9 mouse cellular contexts compared by ENCODE assay signal in genomic region chr13:21253986-21254385, GRCm38 (mm10). TPM values are rescaled to one million over a fixed set of nuclear protein-coding genes. Genes with fewer than 3 reads are reported as not detected.
DNase-seq lines count a peak whose midpoint lies in the region; ATAC-seq and TF ChIP-seq lines count a peak whose summit lies in the region.
"Had no signal": no experiment of that assay in that cellular context is flagged by ENCODE, and none has a peak within 500 bp of the region (broad histone marks: within the 10 kb centered on the region; RNA-seq: fewer than 3 reads in every experiment).

No protein-coding gene starts in this region.

- no peak overlapping the region for H3K27ac ChIP-seq in CH12.LX (ENCODE audit: insufficient read depth, low read depth)
- H3K27ac ChIP-seq in hindbrain, embryonic 14.5 days, result no peak overlapping the region
- no peak overlapping the region for H3K27ac ChIP-seq in liver, embryonic 11.5 days (ENCODE audit: low read depth, low read length)

- no peak for TF ChIP-seq EP300 in CH12.LX (IDR thresholded peaks at IDR 0.05; ENCODE audit: low read length)

- dilution Hi-C loops in CH12.LX (cut with MboI; ENCODE audit: extremely low pct_ligation_motif_present, extremely low pct_unique_long_range_greater_than_20kb, low sequenced_read_pairs), result no loop called here

- TF ChIP-seq POLR2A in CH12.LX (IDR thresholded peaks at IDR 0.05; ENCODE audit: low read depth, low read length), result no peak

- H3K36me3 ChIP-seq in CH12.LX (replicated peaks in 1 of 2; ENCODE audit: control insufficient read depth in 1 of 2, insufficient read depth in 1 of 2, low read length in 1 of 2), result no peaks in the 10 kb centered on the region
- H3K36me3 ChIP-seq in hindbrain, embryonic 14.5 days (replicated peaks; ENCODE audit: control insufficient read depth, insufficient read depth), result no peaks in the 10 kb centered on the region
- no peaks in the 10 kb centered on the region for H3K36me3 ChIP-seq in liver, embryonic 11.5 days (ENCODE audit: control insufficient read depth, insufficient read depth, low read length)

- H3K4me2 ChIP-seq in CH12.LX (ENCODE audit: insufficient read depth, low read depth, poor library complexity, severe bottlenecking), result no peak overlapping the region; the same call in 1 of the 2 replicates
- H3K4me2 ChIP-seq in hindbrain, embryonic 14.5 days (replicated peaks), result peak overlapping the region; percentile 53
- H3K4me2 ChIP-seq in liver, embryonic 11.5 days, result peak overlapping the region; percentile 92

- peak; percentile 26 for DNase-seq in adrenal gland, postnatal 25 days
- no peak for DNase-seq in adrenal gland, adult 8-10 months
- peak; percentile 76 for DNase-seq in CH12.LX (ENCODE audit: extremely low read depth)
- peak; percentile 96 for DNase-seq in embryo, embryonic 10.5 days (ENCODE audit: low spot score)
- DNase-seq in hindbrain, embryonic 14.5 days (ENCODE audit: low spot score), result peak; percentile 91
- peak; percentile 81 for DNase-seq in liver, embryonic 11.5 days (ENCODE audit: low spot score)
- DNase-seq in right cerebral cortex, adult 2 months (ENCODE audit: low spot score in 2 of 2), result peak; percentile 65 to 73
- no peak for DNase-seq in gastrocnemius, postnatal 25 days

- H3K4me1 ChIP-seq in CH12.LX (ENCODE audit: control insufficient read depth in 1 of 2, insufficient read depth in 2 of 2), result peaks cover 7 to 16% of the 10 kb centered on the region in 2 experiments
- no peaks in the 10 kb centered on the region for H3K4me1 ChIP-seq in hindbrain, embryonic 14.5 days (replicated peaks; ENCODE audit: control insufficient read depth, insufficient read depth, low read length)
- H3K4me1 ChIP-seq in liver, embryonic 11.5 days (replicated peaks; ENCODE audit: control insufficient read depth, insufficient read depth, low read length), result no peaks in the 10 kb centered on the region; the same call in 1 of the 2 replicates

- H3K9ac ChIP-seq in CH12.LX (ENCODE audit: insufficient read depth, low read depth), result peak overlapping the region; percentile 26
- peak overlapping the region; percentile 37 for H3K9ac ChIP-seq in hindbrain, embryonic 14.5 days
- peak overlapping the region; percentile 61 for H3K9ac ChIP-seq in liver, embryonic 11.5 days (ENCODE audit: low read depth, low read length)

- no peaks in the 10 kb centered on the region for H3K9me3 ChIP-seq in CH12.LX (replicated peaks; ENCODE audit: low read length)
- no peaks in the 10 kb centered on the region for H3K9me3 ChIP-seq in hindbrain, embryonic 14.5 days (ENCODE audit: control insufficient read depth, low read length)
- no peaks in the 10 kb centered on the region for H3K9me3 ChIP-seq in liver, embryonic 11.5 days (ENCODE audit: control insufficient read depth, low read length)

- H3K79me2 ChIP-seq in CH12.LX (replicated peaks; ENCODE audit: control insufficient read depth, extremely low read depth, insufficient read depth, poor library complexity, severe bottlenecking), result no peaks in the 10 kb centered on the region

- peaks cover 53% of the 10 kb centered on the region for H3K27me3 ChIP-seq in CH12.LX (replicated peaks)
- peaks cover 19% of the 10 kb centered on the region for H3K27me3 ChIP-seq in hindbrain, embryonic 14.5 days (ENCODE audit: control insufficient read depth, insufficient read depth, low read length)
- peaks cover 4% of the 10 kb centered on the region; the same call in 1 of the 2 replicates for H3K27me3 ChIP-seq in liver, embryonic 11.5 days (replicated peaks; ENCODE audit: control insufficient read depth, insufficient read depth, low read length)

- peak overlapping the region; percentile 61 to 75 (median 64) for H3K4me3 ChIP-seq in CH12.LX (replicated peaks in 1 of 3; ENCODE audit: low read depth in 2 of 3, low read length in 2 of 3, poor library complexity in 1 of 3)
- H3K4me3 ChIP-seq in hindbrain, embryonic 14.5 days (replicated peaks; ENCODE audit: low read length), result peak overlapping the region; percentile 41
- peak overlapping the region; percentile 61 for H3K4me3 ChIP-seq in liver, embryonic 11.5 days (ENCODE audit: low read depth, low read length)

- WGBS in hindbrain, embryonic 14.5 days, result 2% methylated on average over 16 of the region's 16 CpGs
- WGBS in liver, embryonic 11.5 days, result under 1% methylated on average over 16 of the region's 16 CpGs

- no peak for TF ChIP-seq RAD21 in CH12.LX (IDR thresholded peaks at IDR 0.05; ENCODE audit: low read depth, low read length)

- peak; percentile 93 for ATAC-seq in hindbrain, embryonic 14.5 days (ENCODE audit: low FRiP score)
- peak; percentile 86 for ATAC-seq in liver, embryonic 11.5 days (replicated peaks; ENCODE audit: low FRiP score)

- in situ Hi-C loops in CH12.LX (cut with MboI; ENCODE audit: low pct_ligation_motif_present, low pct_unique_long_range_greater_than_20kb, low sequenced_read_pairs), result no loop called here

- no peak for TF ChIP-seq CTCF in CH12.LX (conservative IDR thresholded peaks at IDR 0.05 in 1 of 2, IDR thresholded peaks at IDR 0.05 in 1 of 2; ENCODE audit: low read depth in 2 of 2, low read length in 2 of 2)

TF ChIP-seq in CH12.LX, 34 proteins besides CTCF, POLR2A, EP300 and RAD21:
- TF ChIP-seq ZNF384 (IDR thresholded peaks at IDR 0.05; ENCODE audit: low read depth, low read length) (no peak), MYC (IDR thresholded peaks at IDR 0.05; ENCODE audit: low read depth, low read length) (no peak), PAX5 (IDR thresholded peaks at IDR 0.05; ENCODE audit: low read length) (no peak), TCF12 (IDR thresholded peaks at IDR 0.05; ENCODE audit: low read depth, low read length) (no peak), GABPA (IDR thresholded peaks at IDR 0.05; ENCODE audit: insufficient replicate concordance, low read depth, low read length) (no peak), ZKSCAN1 (IDR thresholded peaks at IDR 0.05; ENCODE audit: borderline replicate concordance, low read depth, low read length) (no peak), MAFK (IDR thresholded peaks at IDR 0.05; ENCODE audit: insufficient replicate concordance, low read length) (peak; percentile 94), POLR2AphosphoS2 (IDR thresholded peaks at IDR 0.05; ENCODE audit: low read depth, low read length) (no peak), BHLHE40 (IDR thresholded peaks at IDR 0.05; ENCODE audit: low read depth, low read length) (no peak), RCOR1 (conservative IDR thresholded peaks at IDR 0.05; ENCODE audit: low read depth, low read length) (no peak), HCFC1 (IDR thresholded peaks at IDR 0.05; ENCODE audit: low read depth, low read length) (no peak), E2F4 (IDR thresholded peaks at IDR 0.05; ENCODE audit: insufficient replicate concordance, low read depth, low read length) (0 out of 2 replicates have a peak, but pooled peaks have one; percentile 60), CHD2 (IDR thresholded peaks at IDR 0.05; ENCODE audit: low read length) (no peak), ZMIZ1 (IDR thresholded peaks at IDR 0.05; ENCODE audit: low read depth, low read length) (no peak), MAX (IDR thresholded peaks at IDR 0.05; ENCODE audit: low read length) (no peak), IRF4 (IDR thresholded peaks at IDR 0.05; ENCODE audit: low read depth, low read length) (no peak), NRF1 (IDR thresholded peaks at IDR 0.05; ENCODE audit: low read depth, low read length) (peak; percentile 45; the same call in 1 of the 2 replicates), ZC3H11A (IDR thresholded peaks at IDR 0.05; ENCODE audit: low read depth, low read length) (no peak), ELF1 (IDR thresholded peaks at IDR 0.05; ENCODE audit: low read depth, low read length) (peak; percentile 97), JUN (IDR thresholded peaks at IDR 0.05; ENCODE audit: insufficient read depth, low read depth, low read length) (no peak), TBP (conservative IDR thresholded peaks at IDR 0.05; ENCODE audit: low read depth, low read length) (peak; percentile 99), MXI1 (IDR thresholded peaks at IDR 0.05; ENCODE audit: low read depth, low read length) (no peak), ETS1 (conservative IDR thresholded peaks at IDR 0.05; ENCODE audit: low read depth, low read length) (no peak), CHD1 (IDR thresholded peaks at IDR 0.05; ENCODE audit: low read depth, low read length) (no peak), SMC3 (IDR thresholded peaks at IDR 0.05; ENCODE audit: low read depth, low read length) (no peak), MEF2A (IDR thresholded peaks at IDR 0.05; ENCODE audit: borderline replicate concordance, low read depth, low read length) (no peak), KAT2A (IDR thresholded peaks at IDR 0.05; ENCODE audit: insufficient replicate concordance, low read length) (peak; percentile 73; the same call in 1 of the 2 replicates), USF1 (IDR thresholded peaks at IDR 0.05; ENCODE audit: low read depth, low read length) (no peak), UBTF (IDR thresholded peaks at IDR 0.05; ENCODE audit: low read depth, low read length) (no peak), NELFE (IDR thresholded peaks at IDR 0.05; ENCODE audit: low read depth, low read length) (no peak), MAZ (IDR thresholded peaks at IDR 0.05; ENCODE audit: low read depth, low read length) (no peak), JUND (conservative IDR thresholded peaks at IDR 0.05; ENCODE audit: low read depth, low read length) (no peak), USF2 (conservative IDR thresholded peaks at IDR 0.05; ENCODE audit: low read depth, low read length) (no peak), SIN3A (IDR thresholded peaks at IDR 0.05; ENCODE audit: low read length) (no peak)
TF ChIP-seq in CH12.LX: peak in this region for 6.

RNA-seq across cellular contexts. Expression of gene Gpx5, which starts 38.5 kb away (rescaled TPM):
- not detected in 2 replicates for total RNA-seq in adrenal gland, postnatal 25 days (2021)
- total RNA-seq in adrenal gland, adult 8-10 months (2022), result not detected
- total RNA-seq in CH12.LX (2012; rRNA removed) (not detected in 2 replicates), CH12.LX (2014; rRNA removed) (not detected in 2 replicates)
- not detected in 2 replicates for polyA plus RNA-seq in CH12.LX (2012; ENCODE audit: insufficient read length, low read depth)
- not detected in 2 replicates for polyA plus RNA-seq in hindbrain, embryonic 14.5 days (2014; fragmentation: Nextera tagmentation; extraction: Ambion mirVana)
- not detected in 2 replicates for polyA plus RNA-seq in liver, embryonic 11.5 days (2014; fragmentation: Nextera tagmentation; extraction: Ambion mirVana)
- not detected for total RNA-seq in gastrocnemius, postnatal 25 days (2021)
- total RNA-seq: left cerebral cortex, adult 8-10 months had no signal

RNA-seq across cellular contexts. Expression of gene Gpx6, which starts 57.9 kb away (rescaled TPM):
- not detected in 2 replicates for total RNA-seq in adrenal gland, postnatal 25 days (2021)
- total RNA-seq in adrenal gland, adult 8-10 months (2022), result not detected
- 0.29 TPM in 1 of 2 replicates, not detected in the other for total RNA-seq in CH12.LX (2012; rRNA removed)
- total RNA-seq in CH12.LX (2014; rRNA removed), result 1.3 and 1.4 TPM in 2 replicates
- polyA plus RNA-seq in CH12.LX (2012; ENCODE audit: insufficient read length, low read depth), result 1.2 and 2.2 TPM in 2 replicates
- 0.15 TPM in 1 of 2 replicates, not detected in the other for polyA plus RNA-seq in hindbrain, embryonic 14.5 days (2014; fragmentation: Nextera tagmentation; extraction: Ambion mirVana)
- not detected in 2 replicates for polyA plus RNA-seq in liver, embryonic 11.5 days (2014; fragmentation: Nextera tagmentation; extraction: Ambion mirVana)
- total RNA-seq in gastrocnemius, postnatal 25 days (2021), result not detected

Comparison
In these comparisons a context has a peak if more than half of its experiments do, and no peak if none do; other contexts are left out.
1. DNase-seq: peak in adrenal gland, postnatal 25 days (single experiment), CH12.LX (single experiment), embryo, embryonic 10.5 days (single experiment), hindbrain, embryonic 14.5 days (single experiment), liver, embryonic 11.5 days (single experiment) and right cerebral cortex, adult 2 months (2 of 2); none in adrenal gland, adult 8-10 months (single experiment) and gastrocnemius, postnatal 25 days (single experiment).
2. Peak in every context shown above with its lines, with median percentiles within 50 percentile points of each other: H3K4me3 ChIP-seq and H3K9ac ChIP-seq.